Mouse (Mus musculus) testis, adult 2 months (tissue): Measurements from ENCODE around the gene Kat5.

Experiments used
- CTCF ChIP-seq: fragments of 200-500 bp; IDR thresholded peaks from 2 replicates; pipeline ENCODE4 v1.5.1; 2012; ENCODE audit warnings: low read depth, mild to moderate bottlenecking, inconsistent platforms, low read length, moderate library complexity; ENCODE audit not compliant: control insufficient read depth, insufficient read depth, insufficient replicate concordance
- POLR2A ChIP-seq: fragments of 200-500 bp; IDR thresholded peaks from 2 replicates; pipeline ENCODE4 v1.6.1; 2012; ENCODE audit warnings: low read depth, mild to moderate bottlenecking, inconsistent platforms, low read length, moderate library complexity; ENCODE audit not compliant: control insufficient read depth

DNA sequence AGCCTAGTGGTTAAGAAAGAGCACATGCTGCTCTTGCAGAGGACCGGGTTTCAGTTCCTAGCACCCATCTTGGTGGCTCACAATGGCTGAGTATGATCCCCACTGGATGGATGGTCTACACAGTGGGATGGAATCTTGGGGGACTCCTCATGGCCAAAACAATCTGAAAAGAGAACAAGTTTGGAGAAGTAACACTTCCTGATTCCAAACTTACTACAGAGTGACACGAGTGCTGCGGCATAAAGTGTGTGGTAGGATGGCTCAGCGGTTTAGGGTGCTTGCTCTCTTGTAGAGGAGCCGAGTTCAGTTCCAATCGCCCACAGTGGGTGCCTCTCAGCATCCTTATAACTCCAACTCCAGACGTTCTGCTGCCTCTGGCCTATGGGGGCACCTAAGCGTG is 15.3 kb upstream of the Kat5 start:
- TF ChIP-seq CTCF: no peak
- no peak for TF ChIP-seq POLR2A
